ENCODE assay signal across 11 mouse cellular contexts in genomic region chr12:69157107-69157506, GRCm38 (mm10). TPM values are rescaled to one million over a fixed set of nuclear protein-coding genes. Genes with fewer than 3 reads are reported as not detected.
DNase-seq lines count a peak whose midpoint lies in the region; ATAC-seq and TF ChIP-seq lines count a peak whose summit lies in the region.
"Had no signal": no experiment of that assay in that cellular context is flagged by ENCODE, and none has a peak within 500 bp of the region (broad histone marks: within the 10 kb centered on the region; RNA-seq: fewer than 3 reads in every experiment).

No protein-coding gene starts in this region.

- no peaks in the 10 kb centered on the region for H3K79me2 ChIP-seq in heart, adult 2 months (replicated peaks; ENCODE audit: control insufficient read depth, insufficient read depth, low read length)

- H3K9me3 ChIP-seq in midbrain, embryonic 13.5 days: no peaks in the 10 kb centered on the region
- no peaks in the 10 kb centered on the region for H3K9me3 ChIP-seq in midbrain, embryonic 14.5 days (ENCODE audit: control insufficient read depth, low read length)
- H3K9me3 ChIP-seq in neural tube, embryonic 12.5 days: no peaks in the 10 kb centered on the region

- H3K9ac ChIP-seq in heart, adult 2 months (ENCODE audit: low read depth, low read length): no peak overlapping the region
- no peak overlapping the region for H3K9ac ChIP-seq in midbrain, embryonic 13.5 days (replicated peaks)
- no peak overlapping the region for H3K9ac ChIP-seq in midbrain, embryonic 14.5 days (replicated peaks; ENCODE audit: low read length)
- no peak overlapping the region for H3K9ac ChIP-seq in neural tube, embryonic 12.5 days

- DNase-seq in heart, adult 2 months: no peak
- no peak for DNase-seq in heart, postnatal 25 days (ENCODE audit: low spot score)
- DNase-seq in midbrain, embryonic 14.5 days: no peak
- no peak for DNase-seq in left cerebral cortex, adult 8-10 months (ENCODE audit: low spot score in 2 of 2)
- DNase-seq in frontal cortex, postnatal 36 days (ENCODE audit: low spot score in 2 of 2): no peak
- DNase-seq: cerebellum, adult 2 months had no signal

- intact Hi-C loops in heart, adult 2 months (cut with DNase I): no loop called here
- intact Hi-C loops in heart, postnatal 25 days (cut with DNase I): no loop called here

- H3K4me1 ChIP-seq in heart, adult 2 months (ENCODE audit: control insufficient read depth, insufficient read depth, low read length): peaks cover 3% of the 10 kb centered on the region; the same call in 1 of the 2 replicates
- H3K4me1 ChIP-seq in midbrain, embryonic 13.5 days (replicated peaks): peaks cover 12% of the 10 kb centered on the region
- peaks cover 7% of the 10 kb centered on the region for H3K4me1 ChIP-seq in midbrain, embryonic 14.5 days (ENCODE audit: control insufficient read depth, insufficient read depth, low read length)
- peaks cover 5% of the 10 kb centered on the region for H3K4me1 ChIP-seq in neural tube, embryonic 12.5 days

- 0 out of 2 replicates have a peak, but pooled peaks have one; percentile 26 for TF ChIP-seq POLR2A in heart, adult 2 months (IDR thresholded peaks at IDR 0.05; ENCODE audit: insufficient read depth, low read depth, low read length)

- WGBS in heart, adult 2 months: 96% methylated on average over 2 of the region's 2 CpGs
- WGBS in midbrain, embryonic 13.5 days: 95% methylated on average over 2 of the region's 2 CpGs
- WGBS in midbrain, embryonic 14.5 days: 99% methylated on average over 2 of the region's 2 CpGs
- WGBS in neural tube, embryonic 12.5 days: 95% methylated on average over 2 of the region's 2 CpGs

- no peak overlapping the region for H3K4me3 ChIP-seq in heart, adult 2 months
- H3K4me3 ChIP-seq in midbrain, embryonic 13.5 days (replicated peaks): no peak overlapping the region
- H3K4me3 ChIP-seq in midbrain, embryonic 14.5 days (replicated peaks; ENCODE audit: low read depth, low read length): no peak overlapping the region
- no peak overlapping the region for H3K4me3 ChIP-seq in neural tube, embryonic 12.5 days

- no peaks in the 10 kb centered on the region for H3K27me3 ChIP-seq in heart, adult 2 months (ENCODE audit: control insufficient read depth, insufficient read depth, low read length)
- H3K27me3 ChIP-seq in midbrain, embryonic 13.5 days: no peaks in the 10 kb centered on the region
- H3K27me3 ChIP-seq in midbrain, embryonic 14.5 days (ENCODE audit: control insufficient read depth, insufficient read depth, low read length): no peaks in the 10 kb centered on the region
- no peaks in the 10 kb centered on the region for H3K27me3 ChIP-seq in neural tube, embryonic 12.5 days (replicated peaks)

- no peak for TF ChIP-seq CTCF in heart, adult 2 months (IDR thresholded peaks at IDR 0.05)

- no peak for ATAC-seq in midbrain, embryonic 13.5 days
- no peak for ATAC-seq in midbrain, embryonic 14.5 days (ENCODE audit: low FRiP score, low TSS enrichment)
- peak; percentile 48 for ATAC-seq in erythroblast, adult 5-6 weeks (replicated peaks; ENCODE audit: low FRiP score, poor library complexity, severe bottlenecking)
- no peak for ATAC-seq in neural tube, embryonic 12.5 days (ENCODE audit: low FRiP score, low read depth)
- ATAC-seq: lung, postnatal 0 days had no signal

- no peak for TF ChIP-seq EP300 in heart, adult 2 months (IDR thresholded peaks at IDR 0.05; ENCODE audit: insufficient read depth, low read depth, low read length)

- H3K27ac ChIP-seq in heart, adult 2 months: no peak overlapping the region
- H3K27ac ChIP-seq in midbrain, embryonic 13.5 days: no peak overlapping the region
- no peak overlapping the region for H3K27ac ChIP-seq in midbrain, embryonic 14.5 days (replicated peaks; ENCODE audit: low read depth, low read length)
- H3K27ac ChIP-seq in neural tube, embryonic 12.5 days: no peak overlapping the region

- peak overlapping the region; percentile 74; the same call in 1 of the 2 replicates for H3K4me2 ChIP-seq in midbrain, embryonic 13.5 days (replicated peaks)
- H3K4me2 ChIP-seq in midbrain, embryonic 14.5 days (ENCODE audit: low read length): no peak overlapping the region; the same call in 1 of the 2 replicates
- 0 out of 2 replicates have a peak overlapping the region, but pooled peaks have one; percentile 71 for H3K4me2 ChIP-seq in neural tube, embryonic 12.5 days (replicated peaks)

- H3K36me3 ChIP-seq in heart, adult 2 months (ENCODE audit: control insufficient read depth, insufficient read depth, low read length): peaks cover 16% of the 10 kb centered on the region
- H3K36me3 ChIP-seq in midbrain, embryonic 13.5 days: peaks cover 27% of the 10 kb centered on the region
- peaks cover 15% of the 10 kb centered on the region for H3K36me3 ChIP-seq in midbrain, embryonic 14.5 days (ENCODE audit: control insufficient read depth, insufficient read depth, low read length)
- peaks cover 17% of the 10 kb centered on the region for H3K36me3 ChIP-seq in neural tube, embryonic 12.5 days

RNA-seq across cellular contexts. Expression of gene Rps29, which starts 1.9 kb away (rescaled TPM):
- 1,000 to 10,000 TPM; 1,353 to 1,535 TPM for total RNA-seq in heart, adult 2 months (2021)
- 945 and 1,207 TPM in 2 replicates for polyA plus RNA-seq in heart, adult 2 months (2012; rRNA removed)
- 1,000 to 10,000 TPM; 1,352 to 1,376 TPM for total RNA-seq in heart, postnatal 25 days (2021)
- polyA plus RNA-seq in midbrain, embryonic 13.5 days (2015; fragmentation: Nextera tagmentation; extraction: Ambion mirVana): 1,365 and 1,372 TPM in 2 replicates
- 1,138 and 1,407 TPM in 2 replicates for polyA plus RNA-seq in midbrain, embryonic 14.5 days (2014; fragmentation: Nextera tagmentation; extraction: Ambion mirVana)
- total RNA-seq in erythroblast, adult 5-6 weeks (2015; ENCODE audit: low replicate concordance): 531 and 573 TPM in 2 replicates
- 408 and 804 TPM in 2 replicates for total RNA-seq in erythroblast, adult 5-6 weeks (2017; ENCODE audit: low replicate concordance)
- polyA plus RNA-seq in neural tube, embryonic 12.5 days (2016; fragmentation: Nextera tagmentation; extraction: Ambion mirVana): 1,233 and 1,267 TPM in 2 replicates
- total RNA-seq in left cerebral cortex, adult 8-10 months (2022): 1,000 to 10,000 TPM; 1,202 to 1,440 (median 1,306) TPM

RNA-seq across cellular contexts. Expression of gene Lrr1, which starts 11.5 kb away (rescaled TPM):
- total RNA-seq in heart, adult 2 months (2021): not detected
- not detected in 2 replicates for polyA plus RNA-seq in heart, adult 2 months (2012; rRNA removed)
- total RNA-seq in heart, postnatal 25 days (2021): under 1 TPM in 1 of 2 experiments, not detected in 1; 0.88 TPM
- polyA plus RNA-seq in midbrain, embryonic 13.5 days (2015; fragmentation: Nextera tagmentation; extraction: Ambion mirVana): 9.7 and 11.0 TPM in 2 replicates
- polyA plus RNA-seq in midbrain, embryonic 14.5 days (2014; fragmentation: Nextera tagmentation; extraction: Ambion mirVana): 4.3 and 5.5 TPM in 2 replicates
- total RNA-seq in erythroblast, adult 5-6 weeks (2015; ENCODE audit: low replicate concordance): 14.2 and 16.5 TPM in 2 replicates
- 6.7 and 8.8 TPM in 2 replicates for total RNA-seq in erythroblast, adult 5-6 weeks (2017; ENCODE audit: low replicate concordance)
- 13.8 and 17.4 TPM in 2 replicates for polyA plus RNA-seq in neural tube, embryonic 12.5 days (2016; fragmentation: Nextera tagmentation; extraction: Ambion mirVana)
- total RNA-seq in left cerebral cortex, adult 8-10 months (2022): not detected
- total RNA-seq: layer of hippocampus, postnatal 25 days had no signal

RNA-seq across cellular contexts. Expression of gene Rpl36al, which starts 26.8 kb away (rescaled TPM):
- total RNA-seq in heart, adult 2 months (2021): 100 to 1,000 TPM; 196 to 230 TPM
- polyA plus RNA-seq in heart, adult 2 months (2012; rRNA removed): 91.2 and 92.2 TPM in 2 replicates
- 100 to 1,000 TPM; 224 to 242 TPM for total RNA-seq in heart, postnatal 25 days (2021)
- polyA plus RNA-seq in midbrain, embryonic 13.5 days (2015; fragmentation: Nextera tagmentation; extraction: Ambion mirVana): 369 and 374 TPM in 2 replicates
- 340 and 383 TPM in 2 replicates for polyA plus RNA-seq in midbrain, embryonic 14.5 days (2014; fragmentation: Nextera tagmentation; extraction: Ambion mirVana)
- 207 and 213 TPM in 2 replicates for total RNA-seq in erythroblast, adult 5-6 weeks (2015; ENCODE audit: low replicate concordance)
- total RNA-seq in erythroblast, adult 5-6 weeks (2017; ENCODE audit: low replicate concordance): 166 and 173 TPM in 2 replicates
- 443 and 444 TPM in 2 replicates for polyA plus RNA-seq in neural tube, embryonic 12.5 days (2016; fragmentation: Nextera tagmentation; extraction: Ambion mirVana)
- total RNA-seq in left cerebral cortex, adult 8-10 months (2022): 100 to 1,000 TPM; 175 to 204 (median 181) TPM

RNA-seq across cellular contexts. Expression of gene Mgat2, which starts 26.9 kb away (rescaled TPM):
- 10 to 100 TPM; 18.9 to 19.2 TPM for total RNA-seq in heart, adult 2 months (2021)
- 6.5 and 10.6 TPM in 2 replicates for polyA plus RNA-seq in heart, adult 2 months (2012; rRNA removed)
- total RNA-seq in heart, postnatal 25 days (2021): 10 to 100 TPM; 19.6 to 20.0 TPM
- polyA plus RNA-seq in midbrain, embryonic 13.5 days (2015; fragmentation: Nextera tagmentation; extraction: Ambion mirVana): 32.0 and 35.0 TPM in 2 replicates
- 37.6 and 39.9 TPM in 2 replicates for polyA plus RNA-seq in midbrain, embryonic 14.5 days (2014; fragmentation: Nextera tagmentation; extraction: Ambion mirVana)
- 30.4 and 34.7 TPM in 2 replicates for total RNA-seq in erythroblast, adult 5-6 weeks (2015; ENCODE audit: low replicate concordance)
- 21.2 and 23.1 TPM in 2 replicates for total RNA-seq in erythroblast, adult 5-6 weeks (2017; ENCODE audit: low replicate concordance)
- 50.7 and 51.2 TPM in 2 replicates for polyA plus RNA-seq in neural tube, embryonic 12.5 days (2016; fragmentation: Nextera tagmentation; extraction: Ambion mirVana)
- total RNA-seq in left cerebral cortex, adult 8-10 months (2022): 10 to 100 TPM; 27.6 to 29.7 (median 28.7) TPM

RNA-seq across cellular contexts. Expression of gene Gm49383, which starts 39.8 kb away (rescaled TPM):
- 1 to 10 TPM; 2.2 to 3.1 TPM for total RNA-seq in heart, adult 2 months (2021)
- 1.00 and 2.1 TPM in 2 replicates for polyA plus RNA-seq in heart, adult 2 months (2012; rRNA removed)
- total RNA-seq in heart, postnatal 25 days (2021): 1 to 10 TPM; 2.6 to 4.5 TPM
- polyA plus RNA-seq in midbrain, embryonic 13.5 days (2015; fragmentation: Nextera tagmentation; extraction: Ambion mirVana): 20.7 and 24.5 TPM in 2 replicates
- polyA plus RNA-seq in midbrain, embryonic 14.5 days (2014; fragmentation: Nextera tagmentation; extraction: Ambion mirVana): 12.7 and 15.0 TPM in 2 replicates
- total RNA-seq in erythroblast, adult 5-6 weeks (2015; ENCODE audit: low replicate concordance): not detected in 2 replicates
- total RNA-seq in erythroblast, adult 5-6 weeks (2017; ENCODE audit: low replicate concordance): 8.1 and 14.4 TPM in 2 replicates
- 26.6 and 27.6 TPM in 2 replicates for polyA plus RNA-seq in neural tube, embryonic 12.5 days (2016; fragmentation: Nextera tagmentation; extraction: Ambion mirVana)
- total RNA-seq in left cerebral cortex, adult 8-10 months (2022): 1 to 10 TPM; 4.7 to 5.8 (median 5.3) TPM

Comparison
In these comparisons a context has a peak if more than half of its experiments do, and no peak if none do; other contexts are left out.
1. RNA of gene Lrr1, which starts 11.5 kb away (total RNA-seq): 6.7 to 16.5 TPM in erythroblast, adult 5-6 weeks; 0.88 TPM in heart, postnatal 25 days, not detected in heart, adult 2 months and not detected in left cerebral cortex, adult 8-10 months; every median in the first group is over 4 times any median in the second.